Mouse (Mus musculus): Measurements from ENCODE around the gene Itpr3. TPM values are rescaled to one million over a fixed set of nuclear protein-coding genes. Genes with fewer than 3 reads are reported as not detected.

The Itpr3 gene
- polyA plus RNA-seq, 1 experiment, result not detected

DNA sequence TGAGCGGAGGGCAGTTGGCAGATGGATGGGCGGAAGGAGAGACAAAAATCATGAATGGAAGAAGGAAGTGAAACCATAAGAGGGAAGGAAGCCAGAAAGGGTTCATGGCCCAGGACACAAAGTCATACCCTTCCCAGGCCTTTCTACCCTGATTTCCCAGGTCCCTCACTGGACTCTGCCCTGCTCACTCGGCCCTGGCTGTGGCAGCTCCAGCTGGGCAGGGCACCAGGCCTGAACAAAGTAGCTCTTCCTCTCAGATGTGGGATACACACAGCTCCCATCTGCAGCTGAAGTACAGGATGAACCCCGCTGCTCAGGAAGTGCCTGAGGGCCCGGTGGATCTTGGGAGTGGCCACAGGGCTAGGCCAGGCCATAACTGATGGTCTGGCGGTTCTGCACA lies 14.3 kb upstream of the Itpr3 start:
- Histone ChIP-seq H3K4me1 (ENCODE audit: control insufficient read depth, insufficient read depth, low read length) (peaks cover 40% of the 10 kb centered on the region), H3K27ac (ENCODE audit: insufficient read depth, low read depth, low read length) (peak overlapping the region; percentile 4), H3K4me3 (ENCODE audit: insufficient read depth, low read depth, low read length) (no peak overlapping the region)
- 87% methylated on average over 6 of the region's 6 CpGs for WGBS
- TF ChIP-seq POLR2A (IDR thresholded peaks at IDR 0.05; ENCODE audit: insufficient read depth, low read depth, low read length), result no peak

DNA sequence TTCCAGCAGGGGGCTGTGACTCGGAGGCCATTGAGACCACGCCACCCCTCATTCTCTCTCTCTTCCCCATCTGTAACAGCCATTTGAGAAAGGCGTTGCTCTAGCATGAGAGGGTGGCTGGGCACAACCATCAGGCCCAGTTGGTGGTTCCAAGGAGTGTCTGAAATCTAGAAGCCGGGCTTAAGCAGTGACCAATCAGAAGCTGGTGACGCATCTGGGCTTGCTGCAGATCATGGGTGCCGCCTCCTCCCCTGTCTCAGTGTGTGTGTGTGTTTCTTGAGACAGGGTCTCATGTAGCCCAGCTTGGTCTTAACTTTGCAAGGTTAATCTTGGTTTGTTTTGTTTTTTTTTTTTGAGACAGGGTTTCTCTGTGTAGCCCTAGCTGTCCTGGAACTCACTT lies 11.9 kb upstream of the Itpr3 start:
- 96% methylated on average over 6 of the region's 6 CpGs for WGBS
- H3K27ac ChIP-seq (ENCODE audit: insufficient read depth, low read depth, low read length), result no peak overlapping the region
- peaks cover 19% of the 10 kb centered on the region for H3K4me1 ChIP-seq (ENCODE audit: control insufficient read depth, insufficient read depth, low read length)
- no peak for TF ChIP-seq POLR2A (IDR thresholded peaks at IDR 0.05; ENCODE audit: insufficient read depth, low read depth, low read length)
- no peak for TF ChIP-seq CTCF (IDR thresholded peaks at IDR 0.05; ENCODE audit: insufficient read depth, low read depth, low read length)
- no peak overlapping the region for H3K4me3 ChIP-seq (ENCODE audit: insufficient read depth, low read depth, low read length)

GRCm38 (mm10) chr17:27047762-27048444 lies 9.2 kb upstream of the Itpr3 start:
- TF ChIP-seq POLR2A (IDR thresholded peaks at IDR 0.05; ENCODE audit: insufficient read depth, low read depth, low read length) (no peak), CTCF (IDR thresholded peaks at IDR 0.05; ENCODE audit: insufficient read depth, low read depth, low read length) (no peak)
- 75% methylated on average over 14 of the region's 14 CpGs for WGBS
- Histone ChIP-seq H3K4me3 (ENCODE audit: insufficient read depth, low read depth, low read length) (no peak overlapping the region), H3K27ac (ENCODE audit: insufficient read depth, low read depth, low read length) (0 out of 2 replicates have a peak overlapping the region, but pooled peaks have one; percentile 7), H3K4me1 (ENCODE audit: control insufficient read depth, insufficient read depth, low read length) (peaks cover 10% of the 10 kb centered on the region)

GRCm38 (mm10) chr17:27048445-27049239 lies 8.5 kb upstream of the Itpr3 start:
- H3K4me1 ChIP-seq (ENCODE audit: control insufficient read depth, insufficient read depth, low read length), result peaks cover 5% of the 10 kb centered on the region; the same call in 1 of the 2 replicates
- H3K4me3 ChIP-seq (ENCODE audit: insufficient read depth, low read depth, low read length), result no peak overlapping the region
- 71% methylated on average over 14 of the region's 14 CpGs for WGBS
- H3K27ac ChIP-seq (ENCODE audit: insufficient read depth, low read depth, low read length), result no peak overlapping the region
- TF ChIP-seq POLR2A (IDR thresholded peaks at IDR 0.05; ENCODE audit: insufficient read depth, low read depth, low read length) (no peak), CTCF (IDR thresholded peaks at IDR 0.05; ENCODE audit: insufficient read depth, low read depth, low read length) (no peak)

- H3K27ac ChIP-seq (ENCODE audit: insufficient read depth, low read depth, low read length), result no peak overlapping the region
- no peak overlapping the region for H3K4me3 ChIP-seq (ENCODE audit: insufficient read depth, low read depth, low read length)
- 83% methylated on average over 5 of the region's 5 CpGs for whole genome bisulfite sequencing
- TF ChIP-seq POLR2A (IDR thresholded peaks at IDR 0.05; ENCODE audit: insufficient read depth, low read depth, low read length) (no peak), CTCF (IDR thresholded peaks at IDR 0.05; ENCODE audit: insufficient read depth, low read depth, low read length) (no peak)
- H3K4me1 ChIP-seq (ENCODE audit: control insufficient read depth, insufficient read depth, low read length), result peaks cover 5% of the 10 kb centered on the region; the same call in 1 of the 2 replicates
Measured at GRCm38 (mm10) chr17:27050853-27051252, 6.3 kb upstream of the Itpr3 start.

GRCm38 (mm10) chr17:27051514-27051913 lies 5.6 kb upstream of the Itpr3 start:
- no peak for TF ChIP-seq CTCF (IDR thresholded peaks at IDR 0.05; ENCODE audit: insufficient read depth, low read depth, low read length)
- no peak for TF ChIP-seq POLR2A (IDR thresholded peaks at IDR 0.05; ENCODE audit: insufficient read depth, low read depth, low read length)
- 37% methylated on average over 11 of the region's 11 CpGs for WGBS
- Histone ChIP-seq H3K4me3 (ENCODE audit: insufficient read depth, low read depth, low read length) (no peak overlapping the region), H3K4me1 (ENCODE audit: control insufficient read depth, insufficient read depth, low read length) (peaks cover 5% of the 10 kb centered on the region; the same call in 1 of the 2 replicates), H3K27ac (ENCODE audit: insufficient read depth, low read depth, low read length) (no peak overlapping the region)

- H3K27ac ChIP-seq (ENCODE audit: insufficient read depth, low read depth, low read length), result no peak overlapping the region
- peaks cover 16% of the 10 kb centered on the region for H3K4me1 ChIP-seq (ENCODE audit: control insufficient read depth, insufficient read depth, low read length)
- WGBS, result under 1% methylated on average over 13 of the region's 13 CpGs
- H3K4me3 ChIP-seq (ENCODE audit: insufficient read depth, low read depth, low read length), result no peak overlapping the region
- TF ChIP-seq CTCF (IDR thresholded peaks at IDR 0.05; ENCODE audit: insufficient read depth, low read depth, low read length) (no peak), POLR2A (IDR thresholded peaks at IDR 0.05; ENCODE audit: insufficient read depth, low read depth, low read length) (no peak)
Measured at GRCm38 (mm10) chr17:27056170-27056569, 934 bp upstream of the Itpr3 start.

DNA sequence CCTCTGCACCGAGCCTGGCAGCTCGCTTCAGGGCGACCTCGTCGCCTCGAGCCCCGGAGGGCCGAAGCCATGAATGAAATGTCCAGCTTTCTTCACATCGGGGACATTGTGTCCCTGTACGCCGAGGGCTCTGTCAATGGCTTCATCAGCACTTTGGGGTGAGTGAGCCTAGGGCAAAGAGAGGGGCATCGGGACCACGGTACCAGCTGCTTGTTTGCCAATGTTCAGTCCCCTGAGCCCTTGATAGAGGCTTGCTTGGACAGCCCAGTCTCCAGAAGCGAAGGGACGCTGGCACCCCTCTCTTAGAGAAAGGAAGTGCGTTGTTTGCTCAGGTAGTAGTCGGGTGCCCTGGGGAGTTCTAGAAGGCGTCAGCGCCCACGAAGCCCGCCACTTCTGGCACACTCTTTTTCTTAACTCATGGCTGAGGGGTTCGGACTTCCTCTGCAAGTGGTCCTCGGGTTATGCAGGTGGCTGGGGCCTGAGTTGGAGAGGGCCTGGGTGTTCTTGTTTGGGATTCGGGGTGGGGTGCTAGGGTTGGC lies 482 bp downstream of the Itpr3 start:
- 7% methylated on average over 24 of the region's 24 CpGs for WGBS
- no peak overlapping the region for H3K27ac ChIP-seq (ENCODE audit: insufficient read depth, low read depth, low read length)
- H3K4me1 ChIP-seq (ENCODE audit: control insufficient read depth, insufficient read depth, low read length), result peaks cover 11% of the 10 kb centered on the region
- peak overlapping the region; percentile 43 for H3K4me3 ChIP-seq (ENCODE audit: insufficient read depth, low read depth, low read length)
- TF ChIP-seq POLR2A (IDR thresholded peaks at IDR 0.05; ENCODE audit: insufficient read depth, low read depth, low read length) (no peak), CTCF (IDR thresholded peaks at IDR 0.05; ENCODE audit: insufficient read depth, low read depth, low read length) (no peak)

GRCm38 (mm10) chr17:27060698-27061097 lies 3.6 kb downstream of the Itpr3 start:
- Histone ChIP-seq H3K4me3 (ENCODE audit: insufficient read depth, low read depth, low read length) (no peak overlapping the region), H3K27ac (ENCODE audit: insufficient read depth, low read depth, low read length) (no peak overlapping the region), H3K4me1 (ENCODE audit: control insufficient read depth, insufficient read depth, low read length) (peaks cover 18% of the 10 kb centered on the region)
- no peak for TF ChIP-seq CTCF (IDR thresholded peaks at IDR 0.05; ENCODE audit: insufficient read depth, low read depth, low read length)
- TF ChIP-seq POLR2A (IDR thresholded peaks at IDR 0.05; ENCODE audit: insufficient read depth, low read depth, low read length), result no peak
- 90% methylated on average over 8 of the region's 8 CpGs for WGBS

Measured in olfactory bulb, adult 2 months (tissue).